Mouse (Mus musculus) erythroid progenitor cell, adult 5-6 weeks (primary cell): ENCODE measurements around the gene Kif26a. TPM values are rescaled to one million over a fixed set of nuclear protein-coding genes. Genes with fewer than 3 reads are reported as not detected.

Experiments
- ATAC-seq: replicated peaks from 2 replicates; pipeline ENCODE4 v1.8.0; 2016; ENCODE audit warnings: moderate number of reproducible peaks, mild to moderate bottlenecking, moderate TSS enrichment, inconsistent platforms; ENCODE audit not compliant: poor library complexity, low FRiP score, severe bottlenecking
- total RNA-seq, 2 experiments: library from RNA; stranded (forward) in 1 of 2; stranded (reverse) in 1 of 2; fragments of 150-400 nt in 1 of 2; fragments of 186-747, 209-891 nt in 1 of 2; gene quantifications; 2 replicates each; pipeline versions ENCODE4 v1.2.3 to v1.2.4; 2015 to 2017; ENCODE audit warnings: low replicate concordance in 2 of 2

The Kif26a gene
- total RNA-seq, 2 experiments from 2014 or later: not detected

DNA sequence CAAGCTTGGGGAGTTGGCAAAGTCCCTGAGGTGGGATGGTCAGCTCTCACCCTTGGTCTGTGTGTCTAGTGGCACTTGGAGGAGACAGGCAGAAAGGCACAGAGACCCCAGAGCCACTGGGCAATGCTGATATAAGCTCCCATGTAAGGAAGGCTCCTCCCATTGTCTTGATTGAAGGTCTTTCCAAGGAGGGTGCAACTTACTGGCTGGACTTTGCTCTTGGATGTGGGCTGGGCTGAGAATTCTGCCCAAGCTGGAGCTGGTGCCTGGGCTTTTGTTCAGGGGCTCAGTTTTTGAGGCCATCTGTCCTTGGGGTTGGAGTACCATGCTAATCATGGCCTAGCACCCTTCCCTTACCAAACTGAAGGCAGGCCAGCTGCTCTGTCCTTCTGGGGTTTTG lies 12.8 kb downstream of the Kif26a start:
- no peak for ATAC-seq

GRCm38 (mm10) chr12:112163981-112164839 lies 18.2 kb downstream of the Kif26a start:
- ATAC-seq: no peak

GRCm38 (mm10) chr12:112164840-112165219 lies 18.8 kb downstream of the Kif26a start:
- no peak for ATAC-seq

DNA sequence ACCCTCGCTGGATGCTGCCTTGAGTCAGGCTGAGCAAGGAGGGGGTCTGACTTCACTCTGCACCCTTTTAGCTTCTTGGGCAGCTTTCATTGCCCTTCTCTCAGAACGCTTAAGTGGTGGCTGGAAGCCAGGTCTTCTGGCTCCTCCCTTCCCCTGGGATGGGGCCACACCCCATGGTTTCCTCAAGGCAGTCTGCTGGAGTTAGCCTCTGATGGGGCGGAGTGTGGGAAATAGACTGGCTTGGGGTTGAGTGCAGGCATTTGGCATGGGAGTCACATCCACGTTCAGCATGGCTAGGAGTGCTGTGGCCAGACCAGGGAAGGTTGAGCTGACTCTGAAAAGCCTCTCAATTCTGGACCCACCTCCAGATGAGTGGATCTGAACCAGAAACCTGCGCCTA lies 23.2 kb downstream of the Kif26a start:
- ATAC-seq: no peak

- no peak for ATAC-seq
Measured at GRCm38 (mm10) chr12:112170671-112171574, 24.9 kb downstream of the Kif26a start.

DNA sequence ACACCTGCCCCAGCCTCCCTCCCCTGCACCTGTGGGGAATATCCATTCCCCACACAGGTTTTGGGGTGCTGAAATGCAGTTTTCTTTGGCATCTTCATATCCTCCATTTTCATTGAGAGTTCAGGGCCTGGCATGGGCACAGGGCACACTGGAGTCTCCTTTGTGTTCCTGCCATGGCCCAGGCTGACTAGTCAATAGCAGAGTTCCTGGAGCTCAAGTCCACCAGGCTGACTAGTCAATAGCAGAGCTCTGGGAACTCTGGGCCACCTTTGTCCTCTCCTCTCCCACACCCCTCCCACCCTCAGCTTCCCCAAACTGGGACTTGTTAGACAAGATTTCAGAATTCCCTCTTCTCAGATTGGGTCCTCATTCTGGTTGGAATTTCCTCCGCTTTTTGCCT lies 25.6 kb downstream of the Kif26a start:
- ATAC-seq: no peak

- no peak for ATAC-seq
Measured at GRCm38 (mm10) chr12:112172214-112172613, 26.2 kb downstream of the Kif26a start.

GRCm38 (mm10) chr12:112177679-112178078 lies 31.7 kb downstream of the Kif26a start:
- ATAC-seq: no peak

DNA sequence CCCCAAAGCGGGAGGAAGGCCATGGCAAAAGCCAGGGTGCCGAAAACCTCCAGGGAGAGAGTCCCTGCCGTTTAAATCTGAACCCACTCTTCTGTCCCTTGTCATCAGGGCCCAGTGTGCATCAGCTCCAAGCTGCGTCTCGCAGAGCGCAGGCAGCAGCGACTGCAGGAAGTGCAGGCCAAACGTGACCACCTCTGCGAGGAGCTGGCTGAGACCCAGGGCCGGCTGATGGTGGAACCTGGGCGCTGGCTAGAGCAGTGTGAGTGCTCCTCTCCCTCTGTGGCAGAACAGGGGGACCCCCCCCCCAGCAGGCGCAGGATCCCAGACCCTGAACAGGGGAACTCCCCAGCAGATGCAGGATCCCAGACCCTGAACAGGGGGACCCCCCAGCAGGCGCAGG lies 33.7 kb downstream of the Kif26a start:
- no peak for ATAC-seq

DNA sequence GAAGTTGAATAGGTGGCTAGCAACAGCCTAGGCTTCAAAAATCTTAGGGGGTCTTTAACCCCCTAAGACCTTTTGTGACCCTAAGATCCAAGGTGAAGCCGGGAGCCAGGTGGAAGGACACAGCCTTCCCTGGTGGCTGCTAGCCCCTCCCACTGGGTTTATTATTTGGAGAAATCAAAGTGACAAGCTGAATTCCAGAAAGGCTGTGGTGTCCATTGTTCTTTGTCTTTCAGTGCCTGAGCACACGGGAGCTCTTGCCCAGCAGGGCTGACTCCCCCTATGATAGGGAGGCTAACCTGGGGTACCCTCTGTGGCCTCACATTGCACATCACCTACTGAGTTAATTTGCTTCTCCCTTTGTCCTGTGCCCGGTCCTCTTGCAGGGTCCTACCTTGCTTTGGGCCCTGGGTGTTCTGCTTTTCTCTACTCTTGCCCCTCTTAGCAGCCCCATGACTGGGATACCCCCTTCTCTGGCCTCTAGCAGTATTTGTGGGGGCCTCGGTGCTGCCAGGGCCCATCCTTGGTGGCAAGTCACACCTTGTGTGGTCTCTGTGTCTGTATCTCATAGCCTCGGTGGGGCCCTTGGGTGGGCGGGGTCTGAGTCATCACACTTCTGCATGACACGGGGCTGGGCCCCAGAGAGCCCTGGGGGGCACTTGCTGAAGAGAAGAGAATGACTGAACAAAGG lies 36.1 kb downstream of the Kif26a start:
- ATAC-seq: no peak

DNA sequence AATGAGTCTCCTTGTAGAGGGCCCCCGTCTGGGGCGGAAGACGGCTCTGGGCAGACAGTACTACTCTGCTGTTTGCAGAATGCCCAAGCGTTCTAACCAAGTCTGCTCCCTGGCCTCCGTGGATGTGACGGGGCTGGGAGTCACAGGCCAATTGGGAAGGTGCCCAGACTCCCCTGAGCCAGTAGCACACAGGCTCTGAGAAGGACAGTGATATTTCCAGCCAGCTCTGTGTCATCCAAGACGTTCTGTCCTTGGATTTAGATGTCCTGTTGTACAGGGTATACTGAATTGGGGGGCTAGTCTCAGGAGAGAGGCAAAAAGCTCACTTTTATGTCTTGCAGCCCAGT lies 36.6 kb downstream of the Kif26a start:
- no peak for ATAC-seq

DNA sequence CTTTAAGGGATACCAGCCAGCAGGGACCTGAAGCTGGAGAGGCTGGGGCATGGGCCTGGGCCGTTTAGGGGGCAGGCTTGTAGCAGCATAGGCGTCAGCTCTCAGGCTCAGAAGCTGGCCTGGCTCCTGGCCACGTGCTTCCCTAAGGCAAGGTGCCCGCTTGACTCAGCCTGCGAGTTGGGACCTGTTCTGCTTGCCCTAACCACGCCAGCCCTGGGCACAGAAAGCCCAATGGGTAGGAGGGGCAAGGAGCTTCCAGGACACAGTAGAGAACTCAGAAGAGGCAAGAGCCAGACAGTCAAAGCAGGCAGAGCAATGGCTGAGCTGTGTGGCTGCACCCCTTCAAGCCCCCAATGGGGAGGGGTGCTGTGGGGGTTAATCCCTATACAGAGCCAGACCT lies 37.7 kb downstream of the Kif26a start:
- ATAC-seq: no peak

- no peak for ATAC-seq
Measured at GRCm38 (mm10) chr12:112184390-112184789, 38.4 kb downstream of the Kif26a start.

- no peak for ATAC-seq
Measured at GRCm38 (mm10) chr12:112186899-112187298, 40.9 kb downstream of the Kif26a start.

DNA sequence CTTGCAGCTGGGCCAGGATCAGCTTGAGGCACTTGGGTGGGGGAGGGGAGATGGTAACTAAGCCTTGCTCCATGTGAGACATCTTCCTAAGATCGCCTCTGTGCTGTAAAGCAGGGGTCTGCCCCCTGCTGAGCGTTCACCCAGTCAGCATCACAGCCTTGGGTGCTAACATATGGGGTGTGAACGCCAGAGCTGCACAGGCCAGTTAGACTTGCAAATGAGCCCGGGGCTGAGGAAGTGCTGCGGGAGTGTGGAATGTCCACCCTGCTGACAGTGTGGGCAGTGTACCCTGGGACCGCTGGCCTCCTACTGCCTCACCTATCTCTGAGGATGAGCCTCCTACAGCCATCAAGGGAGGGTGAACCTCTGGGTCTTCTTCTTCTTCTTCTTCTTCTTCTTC lies 45.7 kb downstream of the Kif26a start:
- ATAC-seq: no peak

GRCm38 (mm10) chr12:112195019-112195418 lies 49.0 kb downstream of the Kif26a start:
- ATAC-seq: no peak

DNA sequence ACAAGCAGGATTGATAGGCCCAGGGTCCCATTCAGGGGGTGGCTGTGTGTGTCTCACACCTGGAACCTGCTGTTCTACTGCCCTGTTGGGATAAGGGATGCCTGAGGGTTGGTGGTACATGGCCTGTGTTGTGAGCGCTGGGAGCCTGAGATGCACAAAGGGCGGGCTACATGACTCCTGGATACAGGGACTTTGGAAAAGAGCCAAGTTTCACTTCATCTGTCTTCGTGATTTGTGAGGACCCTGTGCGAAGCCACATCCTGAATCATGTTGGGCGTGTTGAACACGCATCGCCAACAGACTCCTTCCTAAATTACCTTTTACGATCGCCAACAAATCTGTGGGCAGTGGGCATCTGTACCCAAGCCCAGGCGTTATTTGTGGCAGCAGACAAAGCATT lies 50.6 kb downstream of the Kif26a start:
- no peak for ATAC-seq

GRCm38 (mm10) chr12:112199363-112199762 lies 53.4 kb downstream of the Kif26a start:
- no peak for ATAC-seq

DNA sequence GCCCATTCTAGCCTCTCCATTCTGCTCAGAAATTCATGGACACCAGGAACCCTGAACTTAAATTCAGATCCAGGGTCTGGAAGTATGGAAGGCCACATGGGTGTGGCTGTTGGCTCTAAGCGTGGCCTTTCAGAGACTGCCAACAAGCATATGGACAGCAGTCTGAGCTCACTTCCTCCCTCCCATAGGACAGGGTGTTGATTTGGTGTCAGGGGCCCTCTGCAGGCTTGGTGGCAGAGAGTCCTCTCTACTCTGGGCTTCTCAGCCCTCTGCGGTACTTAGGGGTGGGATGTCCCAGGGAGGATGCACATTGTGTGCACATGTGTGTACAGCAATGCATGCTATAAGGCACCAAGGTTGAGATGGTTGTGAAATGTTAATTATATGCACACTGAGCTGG lies 54.0 kb downstream of the Kif26a start:
- no peak for ATAC-seq

GRCm38 (mm10) chr12:112207163-112207562 lies 61.2 kb downstream of the Kif26a start:
- no peak for ATAC-seq
